Mouse (Mus musculus) gastrocnemius, postnatal 36 days (tissue): Measurements from ENCODE around the gene St6galnac4. TPM values are rescaled to one million over a fixed set of nuclear protein-coding genes. Genes with fewer than 3 reads are reported as not detected.
A peak's percentile ranks its signal among the peaks of the same experiment; 100 is the strongest.

Experiments used
- DNase-seq, 2 experiments: peaks; one replicate each; pipeline ENCODE4 v3.0.0; 2022
- intact Hi-C: fragments of 180-260 bp; cut with DNase I; formaldehyde crosslinking; loops from one replicate; pipeline ENCODE4 v1.15.1; 2025
- total RNA-seq, 2 experiments: library from RNA; stranded (reverse); gene quantifications; 2 replicates each; pipeline ENCODE4 v1.2.3; 2021

St6galnac4 gene
- total RNA-seq, 2 experiments from 2014 or later, result 14.1 to 21.7 TPM

- intact Hi-C loops, result no loop called here
Observed at GRCm38 (mm10) chr2:32644083-32644482, 57.2 kb downstream of the St6galnac4 start.

DNA sequence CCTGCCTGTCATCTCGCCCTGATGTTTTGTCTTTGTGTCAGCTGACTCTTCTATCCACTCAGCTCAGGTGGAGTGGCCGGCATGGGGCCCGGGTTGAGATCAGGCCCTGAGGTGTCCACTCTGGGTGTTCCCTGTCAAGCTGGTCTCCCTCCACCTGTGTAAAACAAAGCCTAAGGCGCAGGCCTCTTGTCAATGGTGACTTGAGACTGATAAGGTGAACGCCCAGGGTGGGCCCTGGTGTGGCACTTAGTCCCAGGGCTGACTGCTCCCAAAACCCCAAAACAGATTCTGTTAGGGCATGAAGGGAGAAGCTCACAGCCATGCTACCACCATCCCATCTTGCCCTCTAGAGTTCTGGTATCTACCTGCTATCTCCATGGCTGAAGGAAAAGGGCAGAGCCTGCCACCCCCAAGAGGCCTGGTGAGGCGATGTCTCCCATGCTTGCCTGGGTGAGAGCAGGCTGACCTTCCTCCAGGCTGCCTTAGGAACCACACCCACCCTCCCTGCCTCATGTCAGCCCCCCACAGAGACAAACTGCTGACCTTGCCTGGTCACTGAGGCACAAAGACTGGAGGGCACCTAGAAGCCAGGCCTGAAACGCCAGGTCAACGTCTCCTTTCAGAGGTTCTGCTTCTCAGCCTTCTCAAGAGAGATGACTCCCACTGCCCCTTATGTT, 58.0 kb downstream of the St6galnac4 start:
- no peak for DNase-seq
- intact Hi-C loops, result no loop called here

More at GRCm38 (mm10) chr2:32644083-32644482, 57.2 kb downstream of the St6galnac4 start:
- no peak for DNase-seq

DNA sequence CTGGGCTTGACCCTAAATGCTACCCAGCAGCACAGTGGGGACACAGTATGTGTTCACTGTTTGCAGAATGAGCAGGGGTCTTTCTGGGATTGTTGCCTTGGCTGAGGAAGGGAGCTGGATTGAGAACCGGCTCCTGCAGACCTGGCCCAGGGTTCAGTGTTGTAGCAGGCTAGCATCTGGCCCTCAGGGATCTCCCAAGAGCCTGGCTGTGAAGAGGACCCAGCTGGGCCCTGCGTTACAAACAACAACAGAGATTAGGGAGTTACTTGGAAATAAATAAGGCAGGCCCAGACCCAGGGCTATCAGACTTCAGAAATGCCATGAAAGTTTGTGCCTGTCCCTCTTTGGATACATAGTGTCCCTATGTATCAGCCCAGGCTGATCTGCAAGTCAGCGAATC, 58.8 kb downstream of the St6galnac4 start:
- DNase-seq, result no peak
- intact Hi-C loops, result no loop called here

DNA sequence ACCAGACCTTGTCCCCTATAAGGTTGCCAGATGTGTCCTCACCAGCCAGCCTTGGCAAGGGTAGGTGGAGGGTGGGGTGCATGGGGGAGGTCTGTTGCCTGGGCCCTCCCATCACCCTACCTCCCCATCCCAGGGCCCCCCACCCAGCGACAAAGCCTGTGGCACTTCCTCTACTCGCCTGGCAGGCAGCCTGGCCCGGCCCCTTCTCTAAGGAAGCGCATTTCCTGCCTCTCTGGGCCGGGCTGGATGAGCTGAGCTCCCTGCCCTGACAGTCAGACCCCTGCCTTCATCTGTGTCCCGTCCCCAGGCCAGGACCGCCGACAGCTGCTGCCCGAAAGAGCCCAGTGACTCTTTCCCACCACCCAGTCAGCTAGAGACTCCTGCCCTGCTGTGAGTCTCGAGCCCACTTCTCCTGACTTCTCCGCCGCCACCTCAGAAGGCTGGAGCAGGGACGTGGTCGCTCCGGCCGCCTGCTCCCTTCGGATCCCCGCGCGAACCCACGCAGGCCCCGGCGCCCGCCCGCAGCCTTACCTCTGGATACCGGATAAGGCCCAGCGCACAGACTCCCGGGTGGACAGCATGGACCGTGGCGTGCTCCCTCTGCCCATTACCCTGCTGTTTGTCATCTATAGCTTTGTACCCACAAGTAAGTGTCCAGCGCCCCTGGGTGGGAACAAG, 59.6 kb downstream of the St6galnac4 start, which contains the start of gene Eng:
Eng (plus strand) TSS at position 217 of the 678 bp plus-strand sequence.
- peak; percentile 73 to 74 for DNase-seq
- intact Hi-C loops, result no loop called here

GRCm38 (mm10) chr2:32647366-32647765, 60.5 kb downstream of the St6galnac4 start:
- no peak for DNase-seq
- intact Hi-C loops, result no loop called here

Other genes starting within 250 kb of the St6galnac4 start
- gene Ciz1, start 234.8 kb upstream of the St6galnac4 start, total RNA-seq, result 10 to 100 TPM; 23.2 to 25.4 TPM
- gene Dnm1, start 233.8 kb upstream of the St6galnac4 start, total RNA-seq, result 1 to 10 TPM; 4.8 to 5.3 TPM
- gene 1110008P14Rik, start 205.2 kb upstream of the St6galnac4 start, total RNA-seq, result 10 to 100 TPM; 36.4 to 44.0 TPM
- gene Lcn2, start 198.8 kb upstream of the St6galnac4 start, total RNA-seq, result 1 to 10 TPM; 1.4 to 3.7 TPM
- 10 to 100 TPM; 41.3 to 45.0 TPM for gene Ptges2, start 191.2 kb upstream of the St6galnac4 start, total RNA-seq
- gene Naif1, start 136.6 kb upstream of the St6galnac4 start, total RNA-seq, result 1 to 10 TPM; 1.8 to 1.9 TPM
- gene Slc25a25, start 135.7 kb upstream of the St6galnac4 start, total RNA-seq, result 100 to 1,000 TPM in 1 of 2 experiments, 10 to 100 TPM in 1; 71.7 to 145 TPM
- 1 to 10 TPM; 2.6 to 2.7 TPM for gene Fam102a, start 51.8 kb upstream of the St6galnac4 start, total RNA-seq
- gene Dpm2, start 16.2 kb upstream of the St6galnac4 start, total RNA-seq, result 10 to 100 TPM; 10.3 to 11.0 TPM
- gene Pip5kl1, start 12.3 kb upstream of the St6galnac4 start, total RNA-seq, result not detected
- gene 9430097D07Rik, start 11.4 kb upstream of the St6galnac4 start, total RNA-seq, result not detected
- gene St6galnac6, start 12.6 kb downstream of the St6galnac4 start, total RNA-seq, result 10 to 100 TPM; 34.9 to 46.5 TPM
- gene Ak1, start 34.7 kb downstream of the St6galnac4 start, total RNA-seq, result 1,000 to 10,000 TPM; 1,818 to 2,240 TPM
- 10 to 100 TPM; 23.9 to 26.7 TPM for gene Eng, start 59.5 kb downstream of the St6galnac4 start, total RNA-seq
- gene Fpgs, start 117.0 kb downstream of the St6galnac4 start, total RNA-seq, result 1 to 10 TPM; 4.4 to 4.5 TPM
- gene Cdk9, start 126.0 kb downstream of the St6galnac4 start, total RNA-seq, result 10 to 100 TPM; 18.1 to 21.0 TPM
- 1 to 10 TPM; 6.4 to 7.0 TPM for gene Sh2d3c, start 134.0 kb downstream of the St6galnac4 start, total RNA-seq
- gene 6330409D20Rik, start 153.9 kb downstream of the St6galnac4 start, total RNA-seq, result not detected
- gene Tor2a, start 170.1 kb downstream of the St6galnac4 start, total RNA-seq, result 1 to 10 TPM; 3.9 to 5.1 TPM
- gene Ttc16, start 188.5 kb downstream of the St6galnac4 start, total RNA-seq, result not detected
- 1 to 10 TPM; 2.0 to 2.1 TPM for gene Ptrh1, start 188.7 kb downstream of the St6galnac4 start, total RNA-seq
- gene Cfap157, start 197.3 kb downstream of the St6galnac4 start, total RNA-seq, result not detected